Mouse (Mus musculus) left cerebral cortex, adult 8-10 months (tissue): ENCODE data around the gene Cacna1f. TPM values are rescaled to one million over a fixed set of nuclear protein-coding genes. Genes with fewer than 3 reads are reported as not detected.

Experiments used
- DNase-seq, 2 experiments: peaks; one replicate each; pipeline ENCODE4 v3.0.0; 2022; ENCODE audit warnings: low spot score in 2 of 2
- total RNA-seq, 4 experiments: library from RNA; stranded (reverse); gene quantifications; 2 replicates each; pipeline ENCODE4 v1.2.4; 2022

The Cacna1f gene
- total RNA-seq, 4 experiments from 2014 or later: 0.07 to 0.14 (median 0.11) TPM; not detected in 1

DNA sequence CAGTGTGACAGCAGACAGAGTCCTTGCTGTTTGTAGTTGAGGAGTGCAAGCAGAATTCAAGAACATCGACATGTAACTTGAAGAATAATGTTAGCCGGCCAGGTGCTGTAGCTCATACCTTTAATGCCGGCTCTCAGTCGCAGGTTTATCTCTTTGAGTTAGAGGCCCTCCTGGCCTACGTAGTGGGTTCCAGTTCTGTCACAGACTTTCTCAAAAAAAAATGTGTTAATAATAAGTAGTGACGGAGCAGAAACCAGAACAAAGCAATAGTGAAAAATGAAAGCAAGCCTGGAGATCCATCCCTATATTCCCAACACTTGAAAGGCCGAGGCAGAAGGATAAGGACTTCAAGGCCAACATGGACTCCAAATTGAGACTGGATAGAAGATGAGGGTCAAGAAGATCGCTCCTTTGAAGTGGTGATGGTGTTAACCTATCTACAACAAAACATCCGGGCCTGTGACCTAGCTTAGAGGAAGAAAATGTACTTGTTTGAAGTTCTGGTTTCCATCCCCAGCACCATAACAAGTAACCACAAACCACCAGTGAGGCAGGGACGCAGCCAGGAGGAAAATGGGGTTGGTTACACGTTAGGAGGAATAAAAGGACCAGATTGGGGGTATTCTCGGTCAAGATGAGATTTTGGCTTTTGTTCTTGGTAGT is 11.1 kb downstream of the Cacna1f start:
- no peak for DNase-seq

- DNase-seq: no peak
Measured at GRCm38 (mm10) chrX:7632560-7632959, 25.7 kb downstream of the Cacna1f start.

DNA sequence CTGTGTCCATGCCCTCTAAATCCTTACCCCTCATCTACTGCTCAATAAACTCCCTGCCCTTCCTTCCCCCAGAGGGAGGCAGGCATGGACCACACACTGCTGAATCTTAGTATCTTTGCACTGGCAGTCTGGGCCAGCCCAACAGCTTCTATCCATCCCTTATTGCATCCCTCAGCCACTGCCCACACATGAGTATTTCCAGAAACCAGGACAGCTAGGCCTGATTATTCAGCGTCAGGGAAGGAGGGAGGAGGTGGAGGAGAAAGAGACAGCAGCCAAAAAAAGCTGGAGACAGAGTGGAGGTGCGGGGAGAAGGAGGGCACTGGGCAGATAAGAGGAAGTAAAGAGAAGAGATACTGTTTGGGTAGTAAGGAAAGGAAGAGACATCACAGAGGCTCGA is 28.2 kb downstream of the Cacna1f start:
- DNase-seq: peak in 1 of 2 experiments; percentile 80

DNA sequence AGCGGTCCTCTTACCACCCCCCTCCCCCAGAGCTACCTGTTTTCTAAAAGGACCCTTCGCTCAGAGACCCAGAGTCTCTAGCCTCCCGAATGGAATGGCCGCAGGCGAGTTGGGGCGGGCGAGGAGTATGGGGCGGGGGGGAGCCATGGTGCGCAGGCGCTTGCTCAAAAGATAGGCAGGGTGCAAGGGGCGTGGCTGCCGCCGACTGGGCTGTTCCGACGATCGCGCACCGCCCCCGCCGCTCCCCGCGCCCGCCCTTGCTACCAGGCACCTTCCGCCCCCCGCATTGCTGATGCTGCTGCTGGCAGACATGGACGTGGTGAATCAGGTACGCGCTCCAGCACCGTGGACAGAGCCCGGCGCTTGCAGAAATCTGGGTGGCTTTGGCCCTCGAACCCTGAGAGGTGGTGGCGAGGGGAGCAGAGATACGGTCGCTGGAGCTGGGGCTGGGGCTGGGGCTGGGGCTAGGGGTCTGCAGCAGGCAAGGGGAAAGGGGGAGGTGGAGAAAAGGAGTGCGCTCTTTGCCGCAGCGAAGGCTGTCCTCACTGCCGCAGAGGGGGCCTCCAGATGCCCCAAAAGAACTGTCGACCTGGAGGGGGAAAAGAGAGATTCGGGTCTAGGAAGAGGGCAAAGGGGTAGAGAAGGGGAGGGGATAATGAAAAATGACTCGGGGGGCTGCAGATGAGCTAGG is 31.7 kb downstream of the Cacna1f start, which contains the start of gene Syp:
Syp (plus strand) TSS at position 71 of the 691 bp plus-strand sequence.
- DNase-seq: peak; percentile 63 to 86

DNA sequence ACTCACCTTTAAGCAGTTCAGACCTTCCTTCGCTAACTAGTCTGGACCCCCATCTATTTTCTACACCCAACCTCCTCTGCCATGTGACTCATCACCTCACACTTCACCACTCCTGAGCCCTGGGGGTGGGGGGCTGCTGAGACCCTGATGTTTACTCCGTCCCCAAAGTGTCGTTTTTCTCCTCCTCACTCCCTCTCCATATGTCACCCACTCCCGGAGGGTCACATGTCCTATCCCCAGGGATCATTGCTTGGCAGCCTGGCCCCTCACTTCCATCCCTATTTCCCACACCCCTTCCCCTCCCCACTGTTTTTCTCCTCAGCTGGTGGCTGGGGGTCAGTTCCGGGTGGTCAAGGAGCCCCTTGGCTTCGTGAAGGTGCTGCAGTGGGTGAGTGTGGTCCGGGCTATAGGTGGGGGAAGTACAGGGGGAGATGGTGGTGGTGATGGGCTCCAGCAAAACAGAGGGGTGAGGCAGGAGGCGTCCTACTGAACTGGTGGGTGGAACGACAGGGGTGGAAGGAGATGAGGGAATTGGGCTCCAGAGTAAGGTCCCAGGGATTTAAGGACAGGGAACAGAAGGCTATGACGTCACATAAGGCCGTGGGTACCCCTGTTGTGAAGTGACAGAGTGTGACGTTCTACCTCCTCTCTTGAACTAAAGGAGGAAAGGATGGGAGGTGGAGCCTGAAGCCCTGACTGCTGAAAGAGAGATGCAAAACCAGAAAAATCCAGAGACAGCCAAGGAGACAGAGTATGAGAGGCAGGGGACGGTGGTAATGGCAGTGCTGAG is 32.8 kb downstream of the Cacna1f start:
- DNase-seq: no peak

GRCm38 (mm10) chrX:7640785-7641184 is 33.9 kb downstream of the Cacna1f start:
- no peak for DNase-seq

DNA sequence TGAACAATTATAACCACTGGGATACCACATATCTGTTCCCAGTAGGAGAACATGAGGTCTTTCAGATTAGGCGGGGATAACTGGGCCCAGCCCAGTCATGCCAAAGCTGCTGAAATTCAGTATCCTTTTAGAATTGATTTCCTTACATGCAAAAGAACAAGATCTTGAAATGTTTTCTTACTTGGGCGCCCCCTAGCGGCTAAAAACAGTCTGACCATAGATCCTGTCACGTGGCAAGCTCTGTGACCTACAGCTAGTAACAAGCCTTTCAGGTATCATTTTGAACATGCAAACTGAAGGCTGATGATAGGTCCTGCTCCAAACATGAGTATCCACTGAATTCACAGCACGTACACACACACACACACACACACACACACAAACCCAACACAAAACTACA is 38.5 kb downstream of the Cacna1f start:
- peak; percentile 72 to 74 for DNase-seq

- DNase-seq: peak in 1 of 2 experiments; percentile 71
Measured at GRCm38 (mm10) chrX:7648671-7649304, 41.9 kb downstream of the Cacna1f start.

GRCm38 (mm10) chrX:7657221-7657639 is 50.3 kb downstream of the Cacna1f start, which contains the start of gene Prickle3:
Gene Prickle3, plus strand, starts transcription at chrX:7657260.
- DNase-seq: no peak

DNA sequence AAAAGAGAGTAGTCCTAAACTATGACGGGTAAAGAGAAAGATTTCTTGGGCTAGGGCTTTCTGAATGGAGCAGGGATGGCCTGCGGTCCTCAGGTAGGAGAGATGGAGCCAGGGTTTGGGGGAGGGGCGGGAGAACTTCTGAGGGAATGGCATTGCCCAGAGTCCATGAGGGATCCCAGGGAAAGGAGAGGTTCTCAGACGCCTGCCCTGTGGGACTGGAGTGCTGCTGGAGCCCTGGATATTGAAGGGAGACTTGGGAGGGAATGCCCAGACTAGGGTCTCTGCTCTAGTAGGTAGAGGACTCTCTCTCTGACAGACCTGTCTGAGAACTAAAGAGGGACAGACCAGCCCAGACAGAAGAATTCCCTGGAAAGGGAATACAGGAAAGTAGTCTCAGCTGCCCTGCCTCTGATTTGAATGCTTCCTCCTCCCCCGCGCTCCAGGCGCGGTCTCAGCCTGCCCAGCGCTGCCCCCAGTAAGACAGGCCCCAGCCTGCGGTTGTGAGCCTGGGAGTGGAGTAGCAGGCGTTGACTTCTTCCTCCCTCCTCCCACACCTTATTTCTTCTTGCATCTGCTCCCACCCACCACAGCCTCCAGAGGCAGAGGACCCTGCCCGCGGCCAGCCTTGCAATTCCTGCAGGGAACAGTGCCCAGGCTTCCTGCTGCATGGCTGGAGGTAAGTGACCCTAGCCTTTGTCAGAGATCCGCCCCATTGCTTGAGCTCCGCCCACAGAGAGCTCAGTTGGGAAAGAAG is 51.3 kb downstream of the Cacna1f start:
- no peak for DNase-seq

DNA sequence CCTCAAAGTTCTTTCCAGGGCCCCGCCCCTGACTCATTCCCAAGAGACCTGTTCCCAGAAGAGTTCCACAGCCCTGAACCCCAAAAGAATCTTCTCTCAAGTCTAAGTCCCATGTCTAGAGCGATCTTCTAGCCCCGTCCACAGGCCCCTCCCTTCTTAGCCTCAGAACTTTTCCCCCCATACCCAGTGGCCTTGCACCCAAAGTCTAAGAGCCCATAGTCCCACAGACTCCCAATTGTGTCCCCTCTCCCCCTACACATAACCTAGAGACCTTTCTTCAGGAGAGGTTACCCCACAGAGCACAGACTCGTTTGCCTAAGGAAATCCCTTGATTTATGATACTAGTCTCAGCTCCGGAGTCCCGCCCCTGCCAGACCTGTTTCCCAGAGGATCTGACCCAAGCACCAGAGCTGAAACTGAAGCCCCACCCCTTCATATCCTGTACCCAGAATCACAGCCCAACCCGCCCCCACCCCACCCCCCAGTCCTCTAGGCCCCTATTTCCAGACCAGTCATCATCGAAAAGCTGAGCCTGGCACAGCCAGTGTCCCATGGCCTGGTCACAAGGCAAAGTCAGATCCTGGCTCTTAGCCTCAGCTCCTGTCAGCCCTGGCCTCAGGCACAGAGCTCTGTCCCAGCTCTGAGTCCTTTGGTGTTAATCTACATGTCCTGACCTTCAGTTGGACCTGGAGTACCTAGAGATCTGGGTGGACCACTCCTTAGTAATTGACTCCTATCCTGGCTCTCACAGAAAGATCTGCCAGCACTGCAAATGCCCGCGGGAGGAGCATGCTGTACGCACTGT is 52.1 kb downstream of the Cacna1f start:
- no peak for DNase-seq

GRCm38 (mm10) chrX:7661086-7661485 is 54.2 kb downstream of the Cacna1f start:
- no peak for DNase-seq

GRCm38 (mm10) chrX:7662936-7663335 is 56.1 kb downstream of the Cacna1f start:
- DNase-seq: no peak

GRCm38 (mm10) chrX:7664791-7665190 is 57.9 kb downstream of the Cacna1f start:
- DNase-seq: no peak

DNA sequence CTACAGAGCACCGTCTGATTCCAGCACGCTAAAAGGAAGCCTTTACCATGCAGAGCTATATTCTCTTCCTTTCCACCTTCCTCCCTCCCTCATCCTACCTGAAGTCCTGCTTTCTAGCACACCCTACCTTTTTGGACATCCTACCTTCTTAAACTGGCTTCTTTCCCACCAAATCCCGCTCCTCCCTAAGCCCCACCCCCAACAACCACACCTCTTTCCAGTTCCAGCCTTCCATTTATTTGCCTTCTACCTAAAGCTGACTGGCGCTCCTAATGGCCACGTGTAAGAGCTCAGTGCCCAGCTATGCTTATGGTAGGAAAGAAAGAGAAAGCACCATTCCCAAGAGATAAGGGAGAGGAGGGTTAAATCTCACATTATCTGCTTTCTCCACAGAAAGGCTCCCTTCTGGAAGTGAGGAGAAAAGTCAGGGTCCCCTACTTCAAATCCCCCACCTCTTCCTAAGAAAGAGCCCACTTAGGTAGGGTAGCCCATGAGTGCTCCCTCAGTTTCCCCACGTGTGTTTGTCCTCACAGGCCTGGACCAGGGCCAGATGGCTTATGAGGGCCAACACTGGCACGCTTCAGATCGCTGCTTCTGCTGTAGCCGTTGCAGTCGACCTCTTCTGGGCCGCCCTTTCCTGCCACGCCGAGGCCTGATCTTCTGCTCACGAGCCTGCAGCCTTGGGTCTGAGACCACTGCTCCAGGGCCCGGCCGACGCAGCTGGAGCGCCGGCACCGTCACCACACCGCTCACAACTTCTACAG is 59.0 kb downstream of the Cacna1f start:
- DNase-seq: no peak

DNA sequence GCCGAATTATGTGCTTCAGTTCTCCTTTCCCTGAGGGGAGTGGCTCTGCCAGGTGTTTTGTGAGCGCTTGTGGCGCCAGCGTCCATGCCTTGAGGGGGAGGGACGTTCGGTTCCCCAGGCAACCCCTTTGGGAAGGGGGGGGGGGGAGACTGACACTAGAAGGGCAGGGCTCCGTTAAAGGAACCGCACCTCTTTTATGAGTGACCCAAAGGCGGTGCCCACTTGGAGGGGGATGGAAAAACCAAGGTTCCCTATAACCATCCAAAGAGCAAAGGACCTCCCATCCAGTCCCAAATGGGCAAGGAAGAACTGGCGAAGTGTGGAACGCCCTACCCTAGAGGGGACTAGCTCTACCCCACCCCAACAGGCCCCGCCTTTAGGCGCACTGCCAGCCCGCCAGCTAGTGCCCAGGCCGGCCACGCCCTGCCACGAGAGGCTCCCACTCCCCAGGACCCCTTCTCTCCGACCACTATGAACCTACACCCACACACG is 63.6 kb downstream of the Cacna1f start:
- no peak for DNase-seq

GRCm38 (mm10) chrX:7670921-7671623 is 64.2 kb downstream of the Cacna1f start, which contains the start of gene Plp2:
Gene Plp2, minus strand, starts transcription at chrX:7671390.
- DNase-seq: no peak

GRCm38 (mm10) chrX:7672739-7673138 is 65.9 kb downstream of the Cacna1f start:
- DNase-seq: no peak
